Mouse (Mus musculus): Measurements from ENCODE around the gene Cdk20.

GRCm38 (mm10) chr13:64458181-64458580, 26.1 kb downstream of the Cdk20 start:
- TF ChIP-seq CTCF (IDR thresholded peaks at IDR 0.05; ENCODE audit: borderline replicate concordance, insufficient read depth, low read length) (no peak), POLR2A (IDR thresholded peaks at IDR 0.05; ENCODE audit: low read depth, low read length) (no peak)
